Mouse (Mus musculus) MEL (cell line): ENCODE data around the gene Clic4. TPM values are rescaled to one million over a fixed set of nuclear protein-coding genes. Genes with fewer than 3 reads are reported as not detected.
A peak's percentile ranks its signal among the peaks of the same experiment; 100 is the strongest.
"Not testable (repeated sequence)": the region's sequence is repeated elsewhere in the genome, so short reads cannot be mapped to it uniquely, and the experiment has no call there.

ENCODE experiments used
- DNase-seq: peaks from one replicate; pipeline ENCODE4 v3.0.0; 2011; ENCODE audit warnings: low read depth, low spot score
- H3K27ac ChIP-seq: 2 replicates; pipeline ENCODE4 v1.5.1; 2012; ENCODE audit warnings: low read depth, mild to moderate bottlenecking, control low read depth, low read length, moderate library complexity; ENCODE audit not compliant: control insufficient read depth
- H3K27me3 ChIP-seq, 2 experiments: fragments of 150-350 bp in 1 of 2; sonication (generic) in 1 of 2; 2 replicates each; pipeline ENCODE4 v1.6.1; 2012; ENCODE audit warnings: low read length in 2 of 2, mild to moderate bottlenecking in 2 of 2, improper control_type of control experiment in 1 of 2, moderate library complexity in 1 of 2; ENCODE audit not compliant: insufficient read depth in 2 of 2, control insufficient read depth in 1 of 2
- H3K36me3 ChIP-seq, 2 experiments: 2 replicates each; pipeline ENCODE4 v1.6.1; 2012 to 2014; ENCODE audit warnings: low read length in 2 of 2, improper control_type of control experiment in 1 of 2, inconsistent platforms in 1 of 2, mild to moderate bottlenecking in 1 of 2; ENCODE audit not compliant: insufficient read depth in 2 of 2, control insufficient read depth in 1 of 2
- H3K4me1 ChIP-seq, 2 experiments: fragments of 150-350 bp in 1 of 2; sonication (generic) in 1 of 2; 2 replicates each; pipeline ENCODE4 v1.6.1; 2012; ENCODE audit warnings: low read length in 2 of 2, improper control_type of control experiment in 1 of 2, mild to moderate bottlenecking in 1 of 2; ENCODE audit not compliant: insufficient read depth in 2 of 2, control insufficient read depth in 1 of 2
- H3K4me3 ChIP-seq, 2 experiments: fragments of 150-350 bp in 1 of 2; sonication (generic) in 1 of 2; 2 replicates each; pipeline ENCODE4 v1.5.1; 2012; ENCODE audit warnings: low read depth in 2 of 2, low read length in 2 of 2, mild to moderate bottlenecking in 2 of 2, moderate library complexity in 2 of 2, control low read depth in 1 of 2, improper control_type of control experiment in 1 of 2; ENCODE audit not compliant: control insufficient read depth in 1 of 2, insufficient read depth in 1 of 2
- H3K79me2 ChIP-seq: 2 replicates; pipeline ENCODE4 v1.6.1; 2012; ENCODE audit warnings: mild to moderate bottlenecking, low read length, moderate library complexity; ENCODE audit not compliant: control insufficient read depth, poor library complexity, insufficient read depth
- H3K9ac ChIP-seq: 2 replicates; pipeline ENCODE4 v1.6.1; 2012; ENCODE audit warnings: low read depth, mild to moderate bottlenecking, control low read depth, low read length, moderate library complexity; ENCODE audit not compliant: control insufficient read depth, poor library complexity, severe bottlenecking
- H3K9me3 ChIP-seq: fragments of 150-350 bp; sonication (generic); replicated peaks from 2 replicates; pipeline ENCODE4 v1.6.1; 2012; ENCODE audit warnings: mild to moderate bottlenecking, low read length, improper control_type of control experiment, moderate library complexity; ENCODE audit not compliant: insufficient read depth
- BHLHE40 ChIP-seq: IDR thresholded peaks from 2 replicates; pipeline ENCODE4 v1.6.1; 2012; ENCODE audit warnings: low read depth, mild to moderate bottlenecking, inconsistent platforms, low read length, improper control_type of control experiment, borderline replicate concordance
- CHD2 ChIP-seq: IDR thresholded peaks from 2 replicates; pipeline ENCODE4 v1.6.1; 2011; ENCODE audit warnings: low read length, improper control_type of control experiment
- EP300 ChIP-seq, 2 experiments: IDR thresholded peaks; 2 replicates each; pipeline ENCODE4 v1.6.1; 2011; ENCODE audit warnings: improper control_type of control experiment in 2 of 2, low read length in 2 of 2, low read depth in 1 of 2, mild to moderate bottlenecking in 1 of 2
- ETS1 ChIP-seq: IDR thresholded peaks from 2 replicates; pipeline ENCODE4 v1.6.1; 2012; ENCODE audit warnings: low read depth, mild to moderate bottlenecking, inconsistent platforms, low read length, improper control_type of control experiment, moderate library complexity
- HCFC1 ChIP-seq: IDR thresholded peaks from 2 replicates; pipeline ENCODE4 v1.6.1; 2012; ENCODE audit warnings: low read depth, mild to moderate bottlenecking, inconsistent platforms, low read length, improper control_type of control experiment, moderate library complexity
- KAT2A ChIP-seq: conservative IDR thresholded peaks from 2 replicates; pipeline ENCODE4 v1.6.1; 2012; ENCODE audit warnings: low read depth, low read length, improper control_type of control experiment, inconsistent platforms
- MAZ ChIP-seq: IDR thresholded peaks from 2 replicates; pipeline ENCODE4 v1.6.1; 2012; ENCODE audit warnings: low read depth, mild to moderate bottlenecking, inconsistent platforms, low read length, improper control_type of control experiment
- MXI1 ChIP-seq: IDR thresholded peaks from 2 replicates; pipeline ENCODE4 v1.6.1; 2011; ENCODE audit warnings: mild to moderate bottlenecking, low read depth, low read length, improper control_type of control experiment
- MYB ChIP-seq: IDR thresholded peaks from 2 replicates; pipeline ENCODE4 v1.6.1; 2011; ENCODE audit warnings: mild to moderate bottlenecking, low read depth, low read length, improper control_type of control experiment
- NELFE ChIP-seq: IDR thresholded peaks from 2 replicates; pipeline ENCODE4 v1.6.1; 2011; ENCODE audit warnings: low read depth, low read length, improper control_type of control experiment
- NRF1 ChIP-seq: IDR thresholded peaks from 2 replicates; pipeline ENCODE4 v1.6.1; 2014; ENCODE audit warnings: low read depth, mild to moderate bottlenecking, inconsistent platforms, low read length, improper control_type of control experiment, moderate library complexity; ENCODE audit not compliant: poor library complexity, insufficient read depth, severe bottlenecking
- POLR2A ChIP-seq, 2 experiments: IDR thresholded peaks; 2 replicates each; pipeline ENCODE4 v1.6.1; 2011 to 2012; ENCODE audit warnings: low read length in 2 of 2, mild to moderate bottlenecking in 2 of 2, control low read depth in 1 of 2, improper control_type of control experiment in 1 of 2, low read depth in 1 of 2, moderate library complexity in 1 of 2; ENCODE audit not compliant: control insufficient read depth in 1 of 2, insufficient read depth in 1 of 2, poor library complexity in 1 of 2
- POLR2AphosphoS2 ChIP-seq: IDR thresholded peaks from 2 replicates; pipeline ENCODE4 v1.6.1; 2011; ENCODE audit warnings: low read length, improper control_type of control experiment
- SIN3A ChIP-seq: IDR thresholded peaks from 2 replicates; pipeline ENCODE4 v1.6.1; 2012; ENCODE audit warnings: low read length, improper control_type of control experiment, inconsistent platforms
- SMC3 ChIP-seq: IDR thresholded peaks from 2 replicates; pipeline ENCODE4 v1.6.1; 2011; ENCODE audit warnings: low read depth, low read length, improper control_type of control experiment
- TBP ChIP-seq: IDR thresholded peaks from 2 replicates; pipeline ENCODE4 v1.8.0; 2011; ENCODE audit warnings: low read depth, low read length, improper control_type of control experiment
- ZKSCAN1 ChIP-seq: IDR thresholded peaks from 2 replicates; pipeline ENCODE4 v1.6.1; 2012; ENCODE audit warnings: low read depth, mild to moderate bottlenecking, inconsistent platforms, low read length, improper control_type of control experiment, moderate library complexity
- ZMIZ1 ChIP-seq: IDR thresholded peaks from 2 replicates; pipeline ENCODE4 v1.6.1; 2012; ENCODE audit warnings: low read depth, mild to moderate bottlenecking, inconsistent platforms, low read length, improper control_type of control experiment, moderate library complexity
- polyA plus RNA-seq, 2 experiments: library from polyadenylated mRNA; stranded (reverse) in 1 of 2; unstranded in 1 of 2; fragments of >175 nt in 1 of 2; fragments of >200 nt in 1 of 2; gene quantifications; 2 replicates each; pipeline versions ENCODE4 v1.2.1 to v1.2.4; 2012; ENCODE audit warnings: low replicate concordance in 2 of 2, low read depth in 1 of 2; ENCODE audit not compliant: insufficient read length in 2 of 2, insufficient read depth in 1 of 2, missing spikeins in 1 of 2
- total RNA-seq: library from RNA; depleted of rRNA; stranded (reverse); fragments of 300-350 nt; gene quantifications from 2 replicates; pipeline ENCODE4 v1.2.3, GENCODE M21; 2012

Gene Clic4
- total and polyA plus RNA-seq, 3 experiments = 32.9 to 274 (median 83.8) TPM

DNA sequence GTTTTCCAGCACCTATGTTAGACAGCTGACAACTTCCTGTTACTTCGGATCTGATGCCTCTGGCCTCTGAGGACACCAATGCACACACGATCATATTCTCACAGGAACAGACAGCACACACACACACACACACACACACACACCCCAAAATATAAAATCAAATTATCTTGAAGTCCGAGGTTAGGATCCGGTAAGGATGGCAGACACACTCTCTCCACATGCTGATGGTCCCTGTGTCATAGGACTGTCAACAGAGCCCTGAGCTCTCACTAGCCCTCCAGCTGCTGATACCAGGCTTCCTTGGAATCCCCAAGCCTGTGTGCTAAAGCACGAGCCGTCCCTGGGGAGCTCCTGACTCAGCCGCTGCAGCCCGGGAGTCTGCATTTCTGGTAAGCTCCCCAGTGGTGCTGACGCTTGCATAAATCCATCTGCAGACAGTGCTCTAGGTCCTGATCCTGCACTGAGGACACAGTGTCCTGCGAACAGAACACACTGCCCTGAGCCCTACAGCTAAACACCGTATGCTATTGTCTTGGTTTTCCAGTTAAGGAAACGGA, 83.1 kb downstream of the Clic4 start:
- H3K27ac ChIP-seq = no peak overlapping the region
- DNase-seq = no peak
- peaks cover 0 to 5% of the 10 kb centered on the region in 2 experiments; a peak in 1 of 4 replicates for H3K4me1 ChIP-seq
- no peak overlapping the region for H3K4me3 ChIP-seq
- H3K9me3 ChIP-seq = no peaks in the 10 kb centered on the region
- H3K79me2 ChIP-seq = peaks cover 3% of the 10 kb centered on the region
- TF ChIP-seq ZMIZ1 = peak; percentile 67; the same call in 1 of the 2 replicates
- TF ChIP-seq MXI1 = 0 out of 2 replicates have a peak, but pooled peaks have one; percentile 27
- TF ChIP-seq KAT2A = no peak
- TF ChIP-seq MAZ = 0 out of 2 replicates have a peak, but pooled peaks have one; percentile 29
- peak; percentile 52 for TF ChIP-seq CHD2
- TF ChIP-seq POLR2A (IDR thresholded peaks at IDR 0.05; ENCODE audit: control insufficient read depth in 1 of 2, insufficient read depth in 1 of 2, low read depth in 1 of 2, low read length in 2 of 2, poor library complexity in 1 of 2) = peak in 1 of 2 experiments; percentile 57; a peak in 2 of 4 replicates
- TF ChIP-seq NELFE = peak; percentile 45
- TF ChIP-seq POLR2AphosphoS2 = peak; percentile 47
- TF ChIP-seq EP300 (IDR thresholded peaks at IDR 0.05; ENCODE audit: low read depth in 1 of 2, low read length in 2 of 2) = 0 out of 4 replicates have a peak, but pooled peaks of 1 of the 2 experiments have one; percentile 10
- peak; percentile 48; the same call in 1 of the 2 replicates for TF ChIP-seq MYB
- no peak for TF ChIP-seq ZKSCAN1
- TF ChIP-seq HCFC1 = 0 out of 2 replicates have a peak, but pooled peaks have one; percentile 25
- no peak for TF ChIP-seq BHLHE40
- peak; percentile 17 for TF ChIP-seq SMC3
- H3K9ac ChIP-seq = no peak overlapping the region
- no peaks in the 10 kb centered on the region for H3K27me3 ChIP-seq
- H3K36me3 ChIP-seq = peaks cover 5 to 7% of the 10 kb centered on the region in 2 experiments

DNA sequence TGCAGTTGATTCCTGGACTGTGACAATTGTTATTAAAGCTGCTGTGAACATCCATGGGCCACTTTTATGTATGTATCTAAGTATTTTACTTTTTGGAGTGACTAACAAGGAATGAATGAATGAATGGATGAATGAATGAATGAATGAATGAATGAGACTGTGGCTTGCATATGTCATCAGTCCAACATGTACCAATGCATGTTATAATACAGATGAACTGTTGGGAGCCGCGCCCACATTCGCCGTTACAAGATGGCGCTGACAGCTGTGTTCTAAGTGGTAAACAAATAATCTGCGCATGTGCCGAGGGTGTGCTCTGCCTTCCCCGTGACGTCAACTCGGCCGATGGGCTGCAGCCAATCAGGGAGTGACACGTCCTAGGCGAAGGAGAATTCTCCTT, 88.3 kb downstream of the Clic4 start:
- TF ChIP-seq TBP (0 out of 2 replicates have a peak, but pooled peaks have one; percentile 43), SIN3A (peak; percentile 55), HCFC1 (peak; percentile 57; the same call in 1 of the 2 replicates), POLR2A (IDR thresholded peaks at IDR 0.05; ENCODE audit: control insufficient read depth in 1 of 2, insufficient read depth in 1 of 2, low read depth in 1 of 2, low read length in 2 of 2, poor library complexity in 1 of 2) (peak in 1 of 2 experiments; percentile 50; a peak in 1 of 4 replicates), NRF1 (peak; percentile 20; the same call in 1 of the 2 replicates), ETS1 (peak; percentile 31; the same call in 1 of the 2 replicates)
- peak overlapping the region in 1 of 2 experiments; percentile 10; a peak in 1 of 4 replicates for H3K4me3 ChIP-seq
- not testable (repeated sequence) for H3K9ac ChIP-seq, H3K9me3 ChIP-seq, H3K79me2 ChIP-seq, H3K27me3 ChIP-seq
- peaks cover 5 to 16% of the 10 kb centered on the region in 2 experiments for H3K36me3 ChIP-seq
- H3K4me1 ChIP-seq = peaks cover 9 to 20% of the 10 kb centered on the region in 2 experiments
- H3K27ac ChIP-seq = peak overlapping the region; percentile 65
- peak; percentile 82 for DNase-seq
